ENCODE assay signal across 11 mouse cellular contexts in genomic region chr14:77533638-77534037, GRCm38 (mm10).
DNase-seq lines count a peak whose midpoint lies in the region; ATAC-seq and TF ChIP-seq lines count a peak whose summit lies in the region.
"Had no signal": no experiment of that assay in that cellular context is flagged by ENCODE, and none has a peak within 500 bp of the region (broad histone marks: within the 10 kb centered on the region; RNA-seq: fewer than 3 reads in every experiment).

No protein-coding gene starts in this region.

- no peak for TF ChIP-seq POLR2A in bone marrow, adult 2 months (IDR thresholded peaks at IDR 0.05; ENCODE audit: borderline replicate concordance, control insufficient read depth, low read depth, low read length)

- peak; percentile 24; the same call in 1 of the 2 replicates for TF ChIP-seq CTCF in lung, postnatal 0 days (IDR thresholded peaks at IDR 0.05)
- TF ChIP-seq CTCF in bone marrow, adult 2 months (IDR thresholded peaks at IDR 0.05; ENCODE audit: control insufficient read depth, insufficient read depth, low read length): peak; percentile 29; the same call in 1 of the 2 replicates

- H3K4me2 ChIP-seq in lung, postnatal 0 days (replicated peaks; ENCODE audit: low read depth, low read length): no peak overlapping the region
- H3K4me2 ChIP-seq in neural tube, embryonic 15.5 days: no peak overlapping the region
- H3K4me2 ChIP-seq: embryonic facial prominence, embryonic 12.5 days; liver, embryonic 13.5 days had no signal

- H3K4me1 ChIP-seq in lung, postnatal 0 days (ENCODE audit: insufficient read depth, low read depth, low read length): no peaks in the 10 kb centered on the region
- no peaks in the 10 kb centered on the region; the same call in none of the 2 replicates for H3K4me1 ChIP-seq in bone marrow, adult 2 months (ENCODE audit: control insufficient read depth, insufficient read depth, low read length)
- H3K4me1 ChIP-seq in heart, embryonic 10.5 days: peaks cover 4% of the 10 kb centered on the region; the same call in 1 of the 2 replicates
- peaks cover 4% of the 10 kb centered on the region; the same call in 1 of the 2 replicates for H3K4me1 ChIP-seq in neural tube, embryonic 15.5 days
- H3K4me1 ChIP-seq: embryonic facial prominence, embryonic 12.5 days; liver, embryonic 13.5 days had no signal

- no peak for ATAC-seq in lung, postnatal 0 days
- peak; percentile 28; the same call in 1 of the 2 replicates for ATAC-seq in monocyte, adult 5-6 weeks (replicated peaks; ENCODE audit: insufficient number of reproducible peaks, low FRiP score, low TSS enrichment, poor library complexity, severe bottlenecking)
- no peak for ATAC-seq in neural tube, embryonic 15.5 days (ENCODE audit: low FRiP score)

- no peak overlapping the region for H3K27ac ChIP-seq in lung, postnatal 0 days (ENCODE audit: low read length)
- H3K27ac ChIP-seq in bone marrow, adult 2 months (ENCODE audit: control insufficient read depth, insufficient read depth, low read depth, low read length, poor library complexity): no peak overlapping the region
- H3K27ac ChIP-seq in heart, embryonic 10.5 days: no peak overlapping the region
- no peak overlapping the region for H3K27ac ChIP-seq in neural tube, embryonic 15.5 days (replicated peaks)
- H3K27ac ChIP-seq: embryonic facial prominence, embryonic 12.5 days; liver, embryonic 13.5 days had no signal

- no peaks in the 10 kb centered on the region for H3K9me3 ChIP-seq in lung, postnatal 0 days (ENCODE audit: low read length)
- H3K9me3 ChIP-seq in heart, embryonic 10.5 days: no peaks in the 10 kb centered on the region
- H3K9me3 ChIP-seq in neural tube, embryonic 15.5 days (replicated peaks): no peaks in the 10 kb centered on the region
- H3K9me3 ChIP-seq: embryonic facial prominence, embryonic 12.5 days; liver, embryonic 13.5 days had no signal

- H3K36me3 ChIP-seq in lung, postnatal 0 days (ENCODE audit: insufficient read depth, low read length): no peaks in the 10 kb centered on the region
- no peaks in the 10 kb centered on the region for H3K36me3 ChIP-seq in heart, embryonic 10.5 days
- H3K36me3 ChIP-seq in neural tube, embryonic 15.5 days: no peaks in the 10 kb centered on the region
- H3K36me3 ChIP-seq: embryonic facial prominence, embryonic 12.5 days; liver, embryonic 13.5 days had no signal

- no peak overlapping the region for H3K9ac ChIP-seq in lung, postnatal 0 days (replicated peaks; ENCODE audit: low read depth)
- H3K9ac ChIP-seq in neural tube, embryonic 15.5 days (replicated peaks): no peak overlapping the region
- H3K9ac ChIP-seq: embryonic facial prominence, embryonic 12.5 days; liver, embryonic 13.5 days had no signal

- H3K4me3 ChIP-seq in lung, postnatal 0 days (ENCODE audit: low read depth, low read length): no peak overlapping the region
- H3K4me3 ChIP-seq in bone marrow, adult 2 months (replicated peaks; ENCODE audit: control insufficient read depth, low read depth, low read length): no peak overlapping the region
- H3K4me3 ChIP-seq in heart, embryonic 10.5 days: no peak overlapping the region
- H3K4me3 ChIP-seq in neural tube, embryonic 15.5 days (replicated peaks): no peak overlapping the region
- H3K4me3 ChIP-seq: embryonic facial prominence, embryonic 12.5 days; liver, embryonic 13.5 days had no signal

- no peaks in the 10 kb centered on the region for H3K27me3 ChIP-seq in lung, postnatal 0 days (replicated peaks; ENCODE audit: insufficient read depth, low read length)
- no peaks in the 10 kb centered on the region for H3K27me3 ChIP-seq in heart, embryonic 10.5 days (ENCODE audit: insufficient read depth, poor library complexity, severe bottlenecking)
- H3K27me3 ChIP-seq in neural tube, embryonic 15.5 days (replicated peaks): no peaks in the 10 kb centered on the region
- H3K27me3 ChIP-seq: embryonic facial prominence, embryonic 12.5 days; liver, embryonic 13.5 days had no signal

- WGBS in lung, postnatal 0 days: 70% methylated on average over 5 of the region's 5 CpGs
- 25% methylated on average over 5 of the region's 5 CpGs for WGBS in bone marrow, adult 2 months
- 71% methylated on average over 5 of the region's 5 CpGs for WGBS in heart, embryonic 10.5 days
- WGBS in neural tube, embryonic 15.5 days: 73% methylated on average over 5 of the region's 5 CpGs

- peak; percentile 41 to 44 for DNase-seq in cerebellum, postnatal 14 days
- DNase-seq in cerebellum, adult 11 months: no peak
- peak; percentile 10 for DNase-seq in lung, postnatal 0 days (ENCODE audit: low spot score)
- no peak for DNase-seq in lung, postnatal 14 days
- DNase-seq in heart, embryonic 10.5 days (ENCODE audit: low spot score): no peak
- DNase-seq: layer of hippocampus, postnatal 36 days; liver, embryonic 13.5 days had no signal

- no peak for TF ChIP-seq EP300 in lung, postnatal 0 days (IDR thresholded peaks at IDR 0.05)

Comparison
In these comparisons a context has a peak if more than half of its experiments do, and no peak if none do; other contexts are left out.
1. DNase-seq: peak in cerebellum, postnatal 14 days (2 of 2) and lung, postnatal 0 days (single experiment); none in cerebellum, adult 11 months (single experiment), lung, postnatal 14 days (single experiment) and heart, embryonic 10.5 days (single experiment).